Mouse (Mus musculus) hindbrain, embryonic 14.5 days (tissue): ENCODE measurements around the gene Lamtor3. TPM values are rescaled to one million over a fixed set of nuclear protein-coding genes. Genes with fewer than 3 reads are reported as not detected.
"Not testable (repeated sequence)": the region's sequence is repeated elsewhere in the genome, so short reads cannot be mapped to it uniquely, and the experiment has no call there.

ENCODE experiments used
- ATAC-seq: fragments of 200-750 bp; cut with Nextera tagmentation; 2 replicates; pipeline ENCODE4 v1.8.0; 2017; ENCODE audit warnings: moderate number of reproducible peaks, mild to moderate bottlenecking, moderate TSS enrichment, moderate library complexity; ENCODE audit not compliant: low FRiP score
- DNase-seq: peaks from one replicate; pipeline ENCODE4 v3.0.0-alpha.2; 2015; ENCODE audit warnings: low spot score
- H3K27ac ChIP-seq: fragments of 300-500 bp; sonication (generic); 2 replicates; pipeline ENCODE4 v1.5.1; 2014; ENCODE audit warnings: mild to moderate bottlenecking, moderate library complexity
- H3K27me3 ChIP-seq: fragments of 300-500 bp; sonication (generic); 2 replicates; pipeline ENCODE4 v1.6.1; 2014; ENCODE audit warnings: mild to moderate bottlenecking, low read length, mixed read lengths; ENCODE audit not compliant: control insufficient read depth, insufficient read depth
- H3K36me3 ChIP-seq: fragments of 300-500 bp; sonication (generic); replicated peaks from 2 replicates; pipeline ENCODE4 v1.6.1; 2014; ENCODE audit not compliant: control insufficient read depth, insufficient read depth
- H3K4me1 ChIP-seq: fragments of 300-500 bp; sonication (generic); replicated peaks from 2 replicates; pipeline ENCODE4 v1.6.1; 2014; ENCODE audit warnings: antibody characterized with exemption, low read length, mixed read lengths; ENCODE audit not compliant: control insufficient read depth, insufficient read depth
- H3K4me2 ChIP-seq: fragments of 300-500 bp; sonication (generic); replicated peaks from 2 replicates; pipeline ENCODE4 v1.6.1; 2014; ENCODE audit warnings: mild to moderate bottlenecking, moderate library complexity
- H3K4me3 ChIP-seq: fragments of 300-500 bp; sonication (generic); replicated peaks from 2 replicates; pipeline ENCODE4 v1.5.1; 2014; ENCODE audit warnings: mild to moderate bottlenecking, low read length
- H3K9ac ChIP-seq: fragments of 300-500 bp; sonication (generic); 2 replicates; pipeline ENCODE4 v1.6.1; 2014
- H3K9me3 ChIP-seq: fragments of 300-500 bp; sonication (generic); 2 replicates; pipeline ENCODE4 v1.6.1; 2016; ENCODE audit warnings: low read length; ENCODE audit not compliant: control insufficient read depth
- WGBS: fragments of 180-500 bp; shearing (Covaris S2); extraction: QIAGEN DNeasy Blood & Tissue Kit; methylation state at CpG from one replicate; pipeline ENCODE4 v1.1.7; 2014; 5-methylcytosine and 5-hydroxymethylcytosine counted together
- polyA plus RNA-seq: library from polyadenylated mRNA; unstranded; fragments of >200 nt; fragmentation: Nextera tagmentation; extraction: Ambion mirVana; gene quantifications from 2 replicates; pipeline ENCODE4 v1.2.1, GENCODE M21; 2014

Gene Lamtor3
- polyA plus RNA-seq, 1 experiment from 2014 or later: 128 TPM

GRCm38 (mm10) chr3:137952914-137953880 lies 34.9 kb downstream of the Lamtor3 start:
- H3K27me3 ChIP-seq: no peaks in the 10 kb centered on the region
- DNase-seq: peak; percentile 78
- no peak overlapping the region for H3K4me3 ChIP-seq
- H3K27ac ChIP-seq: peak overlapping the region; percentile 74
- peak; percentile 88 for ATAC-seq
- peak overlapping the region; percentile 25 for H3K4me2 ChIP-seq
- no peaks in the 10 kb centered on the region for H3K9me3 ChIP-seq
- no peak overlapping the region for H3K9ac ChIP-seq
- no peaks in the 10 kb centered on the region for H3K36me3 ChIP-seq
- peaks cover 14% of the 10 kb centered on the region for H3K4me1 ChIP-seq
- WGBS: 62% methylated on average over 14 of the region's 14 CpGs

GRCm38 (mm10) chr3:137954256-137954916 lies 36.1 kb downstream of the Lamtor3 start:
- ATAC-seq: no peak
- no peak overlapping the region for H3K4me3 ChIP-seq
- no peaks in the 10 kb centered on the region for H3K36me3 ChIP-seq
- WGBS: 64% methylated on average over 23 of the region's 23 CpGs
- H3K4me1 ChIP-seq: peaks cover 14% of the 10 kb centered on the region
- no peak for DNase-seq
- H3K9me3 ChIP-seq: no peaks in the 10 kb centered on the region
- H3K27me3 ChIP-seq: no peaks in the 10 kb centered on the region
- H3K9ac ChIP-seq: no peak overlapping the region
- no peak overlapping the region for H3K27ac ChIP-seq
- H3K4me2 ChIP-seq: no peak overlapping the region

GRCm38 (mm10) chr3:137955560-137956081 lies 37.3 kb downstream of the Lamtor3 start:
- peaks cover 14% of the 10 kb centered on the region for H3K4me1 ChIP-seq
- H3K27ac ChIP-seq: no peak overlapping the region
- no peaks in the 10 kb centered on the region for H3K9me3 ChIP-seq
- no peaks in the 10 kb centered on the region for H3K36me3 ChIP-seq
- peak overlapping the region; percentile 31 for H3K4me2 ChIP-seq
- DNase-seq: no peak
- H3K4me3 ChIP-seq: no peak overlapping the region
- 23% methylated on average over 16 of the region's 16 CpGs for WGBS
- no peak overlapping the region for H3K9ac ChIP-seq
- no peak for ATAC-seq
- H3K27me3 ChIP-seq: no peaks in the 10 kb centered on the region

DNA sequence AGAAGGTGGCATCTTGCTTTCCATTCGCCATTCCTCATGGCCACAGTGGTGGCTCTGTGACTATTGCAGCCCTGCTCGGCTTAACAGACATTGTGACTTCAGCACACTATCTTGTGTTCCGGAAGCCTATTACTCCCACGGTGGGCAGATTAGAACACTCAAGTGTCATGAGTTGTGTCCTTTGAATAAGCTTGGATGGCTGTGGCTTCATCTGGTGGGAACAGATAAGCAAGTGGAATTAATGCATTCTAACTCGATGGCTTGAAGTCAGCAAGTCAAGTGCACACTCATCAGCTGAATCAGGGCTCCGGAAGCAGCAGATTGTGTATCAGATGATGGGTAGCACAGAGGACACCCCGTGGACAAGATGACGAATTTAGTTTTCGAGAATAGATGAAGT lies 39.6 kb downstream of the Lamtor3 start:
- H3K27ac ChIP-seq: no peak overlapping the region
- no peaks in the 10 kb centered on the region for H3K36me3 ChIP-seq
- H3K4me2 ChIP-seq: no peak overlapping the region
- no peaks in the 10 kb centered on the region for H3K27me3 ChIP-seq
- ATAC-seq: no peak
- DNase-seq: no peak
- no peak overlapping the region for H3K9ac ChIP-seq
- H3K9me3 ChIP-seq: no peaks in the 10 kb centered on the region
- no peak overlapping the region for H3K4me3 ChIP-seq
- 93% methylated on average over 9 of the region's 9 CpGs for WGBS
- peaks cover 5% of the 10 kb centered on the region for H3K4me1 ChIP-seq

GRCm38 (mm10) chr3:137958352-137958751 lies 40.0 kb downstream of the Lamtor3 start:
- Histone ChIP-seq H3K27ac (no peak overlapping the region), H3K4me1 (peaks cover under 1% of the 10 kb centered on the region; the same call in 1 of the 2 replicates), H3K4me3 (no peak overlapping the region), H3K36me3 (no peaks in the 10 kb centered on the region), H3K9ac (no peak overlapping the region), H3K4me2 (no peak overlapping the region), H3K9me3 (no peaks in the 10 kb centered on the region), H3K27me3 (no peaks in the 10 kb centered on the region)
- ATAC-seq (no peak), DNase-seq (no peak)
- 94% methylated on average over 4 of the region's 4 CpGs for WGBS

DNA sequence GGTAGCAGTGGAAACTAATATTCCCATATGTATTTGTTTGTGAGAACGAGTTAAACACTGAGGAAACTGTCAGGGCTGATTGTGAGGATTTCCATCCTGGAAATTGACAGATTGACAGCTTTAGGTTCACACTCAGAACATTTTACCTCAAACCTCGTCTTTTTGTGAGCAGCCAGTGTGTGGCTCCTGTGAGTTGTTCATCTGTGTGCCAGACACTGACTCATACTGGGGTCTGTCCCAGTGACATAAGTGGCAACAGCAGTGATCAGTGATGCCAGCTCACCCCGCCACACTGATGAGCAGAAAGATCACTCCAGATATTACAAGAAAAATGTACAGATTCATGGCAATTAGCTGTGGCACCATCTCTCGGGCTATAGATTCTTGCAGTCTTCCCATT lies 41.1 kb downstream of the Lamtor3 start:
- no peak overlapping the region for H3K27ac ChIP-seq
- H3K4me2 ChIP-seq: no peak overlapping the region
- no peak for ATAC-seq
- no peak overlapping the region for H3K4me3 ChIP-seq
- 86% methylated on average over 4 of the region's 4 CpGs for WGBS
- H3K36me3 ChIP-seq: no peaks in the 10 kb centered on the region
- no peak overlapping the region for H3K9ac ChIP-seq
- no peaks in the 10 kb centered on the region for H3K27me3 ChIP-seq
- H3K9me3 ChIP-seq: no peaks in the 10 kb centered on the region
- no peaks in the 10 kb centered on the region; the same call in 1 of the 2 replicates for H3K4me1 ChIP-seq
- no peak for DNase-seq

- H3K36me3 ChIP-seq: no peaks in the 10 kb centered on the region
- H3K27ac ChIP-seq: no peak overlapping the region
- no peaks in the 10 kb centered on the region; the same call in 1 of the 2 replicates for H3K4me1 ChIP-seq
- WGBS: 63% methylated on average over 8 of the region's 8 CpGs
- no peak overlapping the region for H3K9ac ChIP-seq
- ATAC-seq (no peak), DNase-seq (no peak)
- no peak overlapping the region for H3K4me3 ChIP-seq
- no peaks in the 10 kb centered on the region for H3K27me3 ChIP-seq
- H3K9me3 ChIP-seq: no peaks in the 10 kb centered on the region
- H3K4me2 ChIP-seq: no peak overlapping the region
Measured at GRCm38 (mm10) chr3:137961736-137962385, 43.6 kb downstream of the Lamtor3 start.

- H3K27me3 ChIP-seq: no peaks in the 10 kb centered on the region
- no peak overlapping the region for H3K4me3 ChIP-seq
- H3K36me3 ChIP-seq: no peaks in the 10 kb centered on the region
- ATAC-seq: no peak
- WGBS: 65% methylated on average over 8 of the region's 8 CpGs
- DNase-seq: no peak
- H3K27ac ChIP-seq: no peak overlapping the region
- no peak overlapping the region for H3K4me2 ChIP-seq
- H3K9ac ChIP-seq: no peak overlapping the region
- no peaks in the 10 kb centered on the region for H3K9me3 ChIP-seq
- H3K4me1 ChIP-seq: no peaks in the 10 kb centered on the region; the same call in 1 of the 2 replicates
Measured at GRCm38 (mm10) chr3:137963508-137963907, 45.2 kb downstream of the Lamtor3 start.

DNA sequence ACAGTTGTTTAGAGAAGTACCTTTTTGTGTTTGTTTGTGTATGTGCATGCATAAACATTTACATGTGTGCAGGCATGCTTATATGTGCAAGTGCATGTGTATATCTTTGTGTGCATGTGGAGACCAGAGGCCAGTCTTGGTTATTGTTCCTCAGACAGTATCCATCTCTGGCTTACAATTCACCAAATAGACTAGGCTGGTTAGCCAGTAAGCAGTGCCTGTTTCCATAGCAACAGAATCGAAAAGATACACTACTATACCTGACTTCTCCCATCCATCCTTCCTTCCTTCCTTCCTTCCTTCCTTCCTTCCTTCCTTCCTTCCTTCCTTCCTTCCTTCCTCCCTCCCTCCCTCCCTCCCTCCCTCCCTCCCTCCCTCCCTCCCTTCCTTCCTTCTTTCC lies 45.7 kb downstream of the Lamtor3 start:
- DNase-seq, H3K4me2 ChIP-seq, ATAC-seq, H3K27ac ChIP-seq, H3K9me3 ChIP-seq, H3K36me3 ChIP-seq, H3K27me3 ChIP-seq, H3K4me3 ChIP-seq, H3K4me1 ChIP-seq, H3K9ac ChIP-seq: not testable (repeated sequence)
- whole genome bisulfite sequencing: 32% methylated on average over 1 of the region's 1 CpGs
